Mouse (Mus musculus) heart, postnatal 0 days (tissue): ENCODE results near the gene Napepld. TPM values are rescaled to one million over a fixed set of nuclear protein-coding genes. Genes with fewer than 3 reads are reported as not detected.
"Not testable (repeated sequence)": the region's sequence is repeated elsewhere in the genome, so short reads cannot be mapped to it uniquely, and the experiment has no call there.

ENCODE experiments used
- ATAC-seq: fragments of 200-750 bp; cut with Nextera tagmentation; 2 replicates; pipeline ENCODE4 v1.8.0; 2017; ENCODE audit warnings: low read depth, moderate number of reproducible peaks, moderate library complexity; ENCODE audit not compliant: insufficient read depth
- DNase-seq: peaks from one replicate; pipeline ENCODE4 v3.0.0-alpha.2; 2016; ENCODE audit warnings: low spot score
- H3K27ac ChIP-seq: fragments of 300-500 bp; sonication (generic); 2 replicates; pipeline ENCODE4 v1.5.1; 2014; ENCODE audit warnings: low read depth, mild to moderate bottlenecking
- H3K27me3 ChIP-seq: fragments of 300-500 bp; sonication (generic); 2 replicates; pipeline ENCODE4 v1.6.1; 2014; ENCODE audit warnings: low read length, mixed read lengths; ENCODE audit not compliant: control insufficient read depth, insufficient read depth
- H3K36me3 ChIP-seq: fragments of 300-500 bp; sonication (generic); replicated peaks from 2 replicates; pipeline ENCODE4 v1.6.1; 2014; ENCODE audit warnings: low read length, mixed read lengths; ENCODE audit not compliant: control insufficient read depth, insufficient read depth
- H3K4me1 ChIP-seq: fragments of 300-500 bp; sonication (generic); 2 replicates; pipeline ENCODE4 v1.6.1; 2014; ENCODE audit warnings: antibody characterized with exemption; ENCODE audit not compliant: control insufficient read depth, insufficient read depth
- H3K4me2 ChIP-seq: fragments of 300-500 bp; sonication (generic); 2 replicates; pipeline ENCODE4 v1.6.1; 2014; ENCODE audit warnings: low read depth, mild to moderate bottlenecking, low read length, moderate library complexity
- H3K4me3 ChIP-seq: fragments of 300-500 bp; sonication (generic); 2 replicates; pipeline ENCODE4 v1.5.1; 2014; ENCODE audit warnings: low read depth, low read length
- H3K9ac ChIP-seq: fragments of 300-500 bp; sonication (generic); replicated peaks from 2 replicates; pipeline ENCODE4 v1.6.1; 2014; ENCODE audit warnings: low read depth, low read length, mixed read lengths
- H3K9me3 ChIP-seq: fragments of 300-500 bp; sonication (generic); replicated peaks from 2 replicates; pipeline ENCODE4 v1.6.1; 2016; ENCODE audit warnings: low read length; ENCODE audit not compliant: control insufficient read depth
- CTCF ChIP-seq: IDR thresholded peaks from 2 replicates; pipeline ENCODE4 v1.5.1; 2016; ENCODE audit warnings: antibody characterized with exemption, control low read depth, low read depth
- EP300 ChIP-seq: IDR thresholded peaks from 2 replicates; pipeline ENCODE4 v1.6.1; 2016; ENCODE audit warnings: antibody characterized with exemption, low read depth
- WGBS: fragments of 180-500 bp; shearing (Covaris S2); extraction: QIAGEN DNeasy Blood & Tissue Kit; methylation state at CpG from one replicate; pipeline ENCODE4 v1.1.7; 2014; 5-methylcytosine and 5-hydroxymethylcytosine counted together
- polyA plus RNA-seq: library from polyadenylated mRNA; unstranded; fragments of >200 nt; fragmentation: Nextera tagmentation; extraction: Ambion mirVana; gene quantifications from 2 replicates; pipeline ENCODE4 v1.2.1, GENCODE M21; 2015
- total RNA-seq: library from RNA; depleted of rRNA; stranded (reverse); fragments of >200 nt; gene quantifications from 2 replicates; pipeline ENCODE4 v1.2.3, GENCODE M21; 2014; ENCODE audit warnings: low replicate concordance; rRNA removed

The Napepld gene
- total and polyA plus RNA-seq, 2 experiments from 2014 or later, result 3.1 to 11.3 TPM

GRCm38 (mm10) chr5:21643606-21644005 lies 57.6 kb downstream of the Napepld start:
- Histone ChIP-seq H3K9me3 (no peaks in the 10 kb centered on the region), H3K4me3 (no peak overlapping the region), H3K36me3 (peaks cover 6% of the 10 kb centered on the region; the same call in 1 of the 2 replicates), H3K27ac (no peak overlapping the region), H3K4me2 (no peak overlapping the region), H3K27me3 (no peaks in the 10 kb centered on the region), H3K9ac (no peak overlapping the region), H3K4me1 (peaks cover 13% of the 10 kb centered on the region)
- WGBS, result 21% methylated on average over 1 of the region's 1 CpGs
- ATAC-seq (no peak), DNase-seq (no peak)
- TF ChIP-seq CTCF, result no peak
- TF ChIP-seq EP300, result no peak

DNA sequence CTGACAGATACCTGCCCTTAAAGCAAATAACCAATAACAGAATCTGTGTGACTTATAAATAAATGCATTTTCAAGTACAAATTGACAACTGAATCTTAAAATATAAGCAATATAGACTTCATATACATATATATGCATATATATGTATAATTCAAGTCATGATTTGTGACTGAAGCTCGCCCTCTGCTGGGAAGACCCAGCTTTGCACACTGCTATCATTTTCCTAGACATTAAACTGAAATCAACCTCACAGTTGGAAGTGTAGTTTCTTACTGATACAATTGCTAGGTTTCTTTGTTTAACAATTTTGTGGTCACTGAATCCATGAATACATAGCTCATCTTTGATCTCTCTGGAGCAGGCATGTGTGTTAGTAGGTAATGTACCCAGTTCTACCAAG lies 60.2 kb downstream of the Napepld start:
- no peak for ATAC-seq
- Histone ChIP-seq H3K9ac (no peak overlapping the region), H3K9me3 (no peaks in the 10 kb centered on the region), H3K4me2 (no peak overlapping the region), H3K27ac (no peak overlapping the region), H3K4me1 (0 out of 2 replicates have a peak, but pooled peaks cover 5% of the 10 kb centered on the region), H3K4me3 (no peak overlapping the region), H3K27me3 (no peaks in the 10 kb centered on the region), H3K36me3 (no peaks in the 10 kb centered on the region)
- WGBS, result 5% methylated on average over 1 of the region's 1 CpGs
- no peak for TF ChIP-seq EP300
- peak; percentile 73 for TF ChIP-seq CTCF
- DNase-seq, result no peak

DNA sequence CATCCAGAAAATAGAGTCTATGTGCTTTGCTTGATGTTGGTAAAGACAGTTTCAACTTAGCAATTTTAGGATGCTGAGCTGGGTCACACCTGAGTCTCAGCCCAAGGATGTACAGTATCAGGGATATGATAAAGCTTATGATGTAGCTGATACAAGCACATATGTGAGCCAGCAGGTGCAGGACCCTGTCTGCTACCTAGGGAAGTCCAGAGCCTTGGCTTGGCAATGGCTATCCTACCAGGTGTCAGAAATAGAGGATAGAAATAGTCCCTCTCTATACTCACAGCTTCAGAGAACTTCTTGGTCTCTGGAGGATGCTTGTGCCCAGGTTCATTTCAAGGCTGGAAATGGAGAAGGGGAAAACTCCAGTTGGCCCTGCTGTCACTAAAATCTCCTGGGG lies 75.3 kb downstream of the Napepld start:
- TF ChIP-seq EP300, result no peak
- TF ChIP-seq CTCF, result no peak
- Histone ChIP-seq H3K27ac (no peak overlapping the region), H3K4me1 (no peaks in the 10 kb centered on the region), H3K9ac (no peak overlapping the region), H3K4me2 (no peak overlapping the region), H3K9me3 (no peaks in the 10 kb centered on the region), H3K4me3 (no peak overlapping the region), H3K27me3 (no peaks in the 10 kb centered on the region), H3K36me3 (no peaks in the 10 kb centered on the region)
- ATAC-seq (no peak), DNase-seq (no peak)

GRCm38 (mm10) chr5:21616450-21617009 lies 84.7 kb downstream of the Napepld start:
- no peak for TF ChIP-seq CTCF

GRCm38 (mm10) chr5:21614299-21614698 lies 86.9 kb downstream of the Napepld start:
- H3K9me3 ChIP-seq, H3K36me3 ChIP-seq, H3K9ac ChIP-seq, H3K27me3 ChIP-seq, H3K27ac ChIP-seq, H3K4me3 ChIP-seq, ATAC-seq, H3K4me1 ChIP-seq, H3K4me2 ChIP-seq, DNase-seq: not testable (repeated sequence)
- WGBS, result 93% methylated on average over 11 of the region's 11 CpGs

More at GRCm38 (mm10) chr5:21616450-21617009, 84.7 kb downstream of the Napepld start:
- Histone ChIP-seq H3K36me3 (no peaks in the 10 kb centered on the region), H3K27me3 (no peaks in the 10 kb centered on the region), H3K27ac (no peak overlapping the region), H3K4me2 (no peak overlapping the region), H3K4me3 (no peak overlapping the region), H3K4me1 (no peaks in the 10 kb centered on the region), H3K9me3 (no peaks in the 10 kb centered on the region), H3K9ac (no peak overlapping the region)
- no peak for DNase-seq
- WGBS, result 50% methylated on average over 3 of the region's 3 CpGs
- no peak for ATAC-seq

Other genes with a start within 250 kb of the Napepld start
- gene Lrrc17, start 157.8 kb downstream of the Napepld start, total RNA-seq, result 17.5 and 23.1 TPM in 2 replicates
- gene Lrrc17, start 157.8 kb downstream of the Napepld start, polyA plus RNA-seq, result 12.3 and 13.4 TPM in 2 replicates
- gene Fbxl13, start 55.8 kb downstream of the Napepld start, total RNA-seq, result not detected in 2 replicates
- gene Fbxl13, start 55.8 kb downstream of the Napepld start, polyA plus RNA-seq, result 0.15 and 0.26 TPM in 2 replicates
- gene Armc10, start 55.6 kb downstream of the Napepld start, total RNA-seq, result 24.1 and 33.0 TPM in 2 replicates
- gene Armc10, start 55.6 kb downstream of the Napepld start, polyA plus RNA-seq, result 12.2 and 13.3 TPM in 2 replicates
- gene Pmpcb, start 35.7 kb upstream of the Napepld start, total RNA-seq, result 225 and 256 TPM in 2 replicates
- 177 and 181 TPM in 2 replicates for gene Pmpcb, start 35.7 kb upstream of the Napepld start, polyA plus RNA-seq
- gene Dnajc2, start 83.9 kb upstream of the Napepld start, total RNA-seq, result 7.9 and 11.3 TPM in 2 replicates
- gene Dnajc2, start 83.9 kb upstream of the Napepld start, polyA plus RNA-seq, result 36.7 and 37.5 TPM in 2 replicates
- gene Psmc2, start 83.9 kb upstream of the Napepld start, total RNA-seq, result 26.2 and 32.7 TPM in 2 replicates
- 151 and 152 TPM in 2 replicates for gene Psmc2, start 83.9 kb upstream of the Napepld start, polyA plus RNA-seq
- gene Slc26a5, start 164.2 kb upstream of the Napepld start, total RNA-seq, result not detected in 2 replicates
- gene Slc26a5, start 164.2 kb upstream of the Napepld start, polyA plus RNA-seq, result not detected in 2 replicates